Mouse (Mus musculus): ENCODE measurements around the gene Gm28539.
"Not testable (repeated sequence)": the region's sequence is repeated elsewhere in the genome, so short reads cannot be mapped to it uniquely, and the experiment has no call there.

The Gm28539 gene

DNA sequence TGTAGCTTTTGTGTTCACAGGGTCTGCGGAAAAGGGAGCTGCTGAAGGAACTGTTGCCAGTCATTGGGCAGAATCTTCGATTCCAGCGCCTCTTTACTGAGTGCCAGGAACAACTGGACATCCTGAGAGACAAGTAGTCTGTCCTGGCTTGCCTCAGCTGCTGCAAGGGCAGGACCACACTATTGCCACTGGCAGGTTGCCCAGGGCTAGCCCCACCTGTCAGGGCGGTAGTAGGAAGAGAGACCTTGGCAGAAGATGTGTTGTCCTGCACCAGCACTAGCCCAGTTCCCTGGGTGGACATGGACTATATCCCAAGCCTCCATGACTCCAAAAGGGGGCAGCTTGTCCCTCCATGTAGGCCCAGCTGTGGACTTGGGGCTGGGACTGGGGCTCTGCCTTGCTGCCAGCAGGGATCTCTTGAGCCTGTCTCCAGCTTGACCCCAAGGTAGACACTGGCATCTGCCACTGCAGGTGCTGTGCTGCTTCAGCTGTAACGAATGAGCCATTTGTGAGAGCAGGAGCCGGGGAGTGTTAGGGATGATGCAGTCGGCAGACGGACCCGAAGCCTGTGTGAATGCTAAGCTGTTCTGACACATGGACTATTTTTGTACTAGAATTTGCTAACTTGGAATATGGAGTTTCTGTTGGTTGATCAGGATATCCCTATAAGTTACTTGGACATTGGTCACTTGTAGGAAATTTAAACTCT is 133.2 kb downstream of the Gm28539 start:
- DNase-seq, result no peak

DNA sequence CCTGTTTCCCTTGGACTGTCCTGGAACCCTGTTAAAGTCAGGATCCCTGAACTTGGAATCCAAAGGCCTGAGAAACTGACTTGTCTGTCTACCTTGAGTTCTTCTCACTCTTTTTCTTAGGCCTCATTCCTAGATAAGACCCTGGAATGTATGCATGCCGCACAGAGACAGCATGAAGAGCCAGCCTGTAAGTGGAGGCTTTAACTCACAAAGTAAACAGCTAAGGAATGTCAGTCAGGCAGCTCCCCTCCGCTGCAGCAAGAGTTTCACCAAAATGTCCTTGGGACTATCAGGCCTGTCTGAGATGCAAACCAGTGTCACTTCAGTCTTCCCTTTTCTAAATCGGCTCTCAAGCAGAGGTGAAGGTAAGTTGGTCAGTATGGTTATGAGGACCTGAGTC is 134.5 kb downstream of the Gm28539 start:
- DNase-seq, result no peak

DNA sequence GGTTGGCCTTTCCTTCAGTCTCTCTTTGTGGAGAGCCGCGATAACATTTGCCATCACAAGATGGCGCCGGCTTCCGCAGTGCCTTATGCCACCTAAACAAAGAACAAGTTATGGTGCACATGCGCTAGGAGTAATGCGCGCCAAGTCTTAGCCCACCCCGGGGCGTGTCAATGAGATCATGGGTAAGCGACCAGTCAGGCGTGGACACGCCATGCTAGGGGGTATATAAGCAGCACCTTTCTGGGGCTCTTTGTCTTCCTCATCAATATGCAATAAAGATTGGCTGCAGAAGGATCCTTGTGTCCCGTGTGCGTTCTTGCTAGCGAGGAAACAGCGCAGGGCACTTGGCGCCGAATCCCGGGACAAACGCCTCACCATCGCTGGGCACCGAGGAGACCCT is 139.3 kb downstream of the Gm28539 start:
- not testable (repeated sequence) for DNase-seq

DNA sequence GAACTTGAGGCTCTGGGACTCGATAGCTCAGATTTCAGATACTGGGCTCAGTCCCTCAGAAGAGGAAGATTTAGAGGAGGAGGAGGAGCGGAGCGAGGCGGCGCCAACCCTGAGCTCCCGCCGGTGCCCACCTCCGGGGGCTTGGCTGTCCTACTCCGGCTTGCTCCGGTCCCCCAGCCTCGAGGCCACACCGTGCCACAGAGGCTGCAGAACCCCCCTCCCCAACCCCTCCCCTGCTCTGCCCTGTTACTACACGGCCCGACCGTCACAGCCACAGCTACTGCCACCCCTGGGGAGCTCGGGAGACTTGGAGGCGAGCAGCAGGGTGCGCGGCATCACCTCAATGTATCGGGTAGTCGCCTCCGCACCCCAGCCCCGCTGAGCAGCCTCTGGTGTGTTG is 139.9 kb downstream of the Gm28539 start:
- no peak for DNase-seq

DNA sequence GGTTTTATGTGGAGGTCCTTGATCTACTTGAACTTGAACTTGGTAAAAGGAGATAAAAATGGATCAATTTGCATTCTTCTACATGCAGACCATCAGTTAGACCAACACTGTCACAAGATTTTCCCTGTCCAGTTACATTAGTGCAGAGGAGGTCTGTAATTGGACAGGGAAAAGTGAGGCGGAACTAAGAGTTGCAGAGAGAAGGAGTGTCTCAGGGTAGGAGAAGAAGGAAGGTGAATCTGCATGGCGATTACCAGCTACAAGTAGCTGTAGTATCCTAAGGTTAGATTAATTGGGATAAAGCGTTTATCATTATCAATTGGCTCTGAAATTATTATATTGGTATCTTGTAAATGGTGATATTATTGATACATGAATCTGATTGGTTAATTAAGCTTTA is 150.0 kb downstream of the Gm28539 start:
- DNase-seq, result no peak

DNA sequence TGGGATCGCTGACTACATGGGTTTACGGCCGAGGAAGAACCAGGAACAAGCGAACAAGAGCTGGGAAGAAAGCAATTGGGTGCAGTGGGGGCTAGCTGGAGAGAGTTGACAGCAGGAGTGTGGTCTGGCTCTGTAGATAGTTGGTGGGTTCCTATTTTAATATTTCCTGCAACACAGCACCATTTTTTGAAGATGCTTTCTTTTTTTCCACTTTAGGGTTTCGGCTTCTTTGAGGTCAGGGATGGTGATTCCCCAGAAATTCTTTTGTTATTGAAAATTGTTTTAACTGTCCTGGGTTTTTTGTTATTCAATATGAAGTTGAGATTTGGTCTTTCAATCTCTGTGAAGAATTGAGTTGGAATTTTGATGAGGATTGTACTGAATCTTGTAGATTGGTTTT is 150.5 kb downstream of the Gm28539 start:
- DNase-seq, result no peak

DNA sequence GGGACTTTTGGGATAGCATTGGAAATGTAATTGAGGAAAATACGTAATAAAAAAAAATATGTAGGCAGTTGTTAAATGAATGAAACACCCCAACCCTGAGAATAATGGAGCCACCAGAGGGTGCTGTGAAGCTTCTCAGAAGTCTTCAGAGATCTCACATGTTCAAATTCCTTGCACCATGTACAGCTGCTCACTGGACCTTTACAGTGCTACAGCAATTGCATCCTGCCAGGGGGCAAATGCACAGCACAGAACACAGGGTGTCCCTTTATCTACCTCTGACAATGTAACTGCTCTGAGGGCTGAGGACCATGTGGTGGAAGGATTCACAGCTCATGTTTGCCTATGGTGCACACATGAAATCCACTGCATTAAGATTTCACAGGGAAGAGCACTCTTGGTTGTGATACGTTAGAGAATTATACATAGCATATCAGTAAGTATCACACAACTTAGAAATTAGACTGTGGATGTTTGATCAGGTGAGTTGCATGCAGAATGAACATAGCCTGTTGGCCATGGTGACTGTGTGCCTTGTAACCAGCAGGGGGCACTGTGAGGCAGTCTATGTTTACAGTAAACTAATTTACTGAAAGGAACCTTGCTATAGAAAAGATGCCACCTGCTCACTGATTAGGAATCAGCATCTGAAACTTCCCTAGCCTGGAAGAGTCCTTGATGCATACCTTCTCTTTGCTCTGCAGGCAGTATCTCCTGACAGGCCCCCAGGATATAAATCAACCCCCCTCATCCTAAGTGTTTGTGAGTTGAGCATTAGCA is 166.4 kb downstream of the Gm28539 start:
- peak; percentile 3 for DNase-seq

DNA sequence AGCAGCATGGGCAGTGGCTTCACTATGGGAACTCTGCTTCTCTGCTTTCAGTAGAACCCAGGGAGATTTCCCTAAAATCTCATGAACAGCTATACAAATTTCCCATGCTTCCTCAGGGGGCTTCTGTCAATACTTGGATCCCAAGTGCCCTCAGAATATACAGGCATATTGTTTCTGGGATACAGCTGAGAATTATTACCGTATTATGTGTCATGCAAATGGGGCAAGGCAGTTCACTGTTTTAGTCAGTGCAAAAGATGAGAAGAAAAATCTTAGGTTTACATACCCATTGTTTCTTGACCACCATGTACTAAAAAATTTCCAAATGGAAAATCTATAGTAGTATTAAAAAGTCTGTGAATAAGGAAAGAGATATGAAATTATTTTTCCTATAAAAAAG is 167.4 kb downstream of the Gm28539 start:
- DNase-seq, result no peak

DNA sequence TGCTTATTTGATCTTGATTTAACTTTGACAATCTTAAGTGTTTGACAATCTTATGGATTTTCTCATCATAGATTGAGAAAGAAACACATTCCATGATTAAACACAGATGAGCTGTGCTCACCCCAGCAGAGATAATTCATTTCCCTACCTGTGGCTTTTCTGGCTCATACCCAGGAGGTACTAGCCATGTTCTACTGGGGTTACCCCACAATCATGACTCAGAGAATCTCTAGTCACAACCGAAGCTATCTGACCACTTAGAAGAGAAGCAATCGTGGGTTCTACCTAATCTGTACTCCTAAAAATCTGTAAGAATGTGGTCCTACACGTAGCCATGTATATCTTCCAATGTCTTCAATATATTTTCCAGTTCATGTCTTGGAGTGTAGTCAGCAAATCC is 168.9 kb downstream of the Gm28539 start:
- no peak for DNase-seq
